Mouse (Mus musculus): ENCODE data around the gene Hoxc5. TPM values are rescaled to one million over a fixed set of nuclear protein-coding genes. Genes with fewer than 3 reads are reported as not detected.

The Hoxc5 gene
- polyA plus RNA-seq, 1 experiment from 2014 or later: not detected

- Histone ChIP-seq H3K9ac (ENCODE audit: low read length) (no peak overlapping the region), H3K4me3 (ENCODE audit: low read depth, low read length) (no peak overlapping the region), H3K4me1 (ENCODE audit: control insufficient read depth, insufficient read depth, low read length) (no peaks in the 10 kb centered on the region), H3K36me3 (ENCODE audit: control insufficient read depth, insufficient read depth, low read length) (no peaks in the 10 kb centered on the region), H3K27ac (ENCODE audit: low read depth, low read length) (no peak overlapping the region), H3K9me3 (ENCODE audit: control insufficient read depth, low read length) (no peaks in the 10 kb centered on the region), H3K4me2 (no peak overlapping the region), H3K27me3 (ENCODE audit: control insufficient read depth, insufficient read depth, low read length) (peaks cover 99% of the 10 kb centered on the region)
- no peak for ATAC-seq (ENCODE audit: low FRiP score)
- 1% methylated on average over 27 of the region's 27 CpGs for WGBS
- DNase-seq (ENCODE audit: low spot score, missing footprints): no peak
Measured at GRCm38 (mm10) chr15:103009265-103010111, 42.2 kb downstream of the Hoxc5 start.

- Histone ChIP-seq H3K27me3 (ENCODE audit: control insufficient read depth, insufficient read depth, low read length) (peaks cover 99% of the 10 kb centered on the region), H3K27ac (ENCODE audit: low read depth, low read length) (no peak overlapping the region), H3K4me1 (ENCODE audit: control insufficient read depth, insufficient read depth, low read length) (no peaks in the 10 kb centered on the region), H3K9me3 (ENCODE audit: control insufficient read depth, low read length) (no peaks in the 10 kb centered on the region), H3K4me2 (no peak overlapping the region), H3K36me3 (ENCODE audit: control insufficient read depth, insufficient read depth, low read length) (no peaks in the 10 kb centered on the region), H3K4me3 (ENCODE audit: low read depth, low read length) (no peak overlapping the region), H3K9ac (ENCODE audit: low read length) (no peak overlapping the region)
- ATAC-seq (ENCODE audit: low FRiP score) (no peak), DNase-seq (ENCODE audit: low spot score, missing footprints) (no peak)
- WGBS: 1% methylated on average over 31 of the region's 31 CpGs
Measured at GRCm38 (mm10) chr15:103010112-103010846, 43.0 kb downstream of the Hoxc5 start.

GRCm38 (mm10) chr15:103010847-103011555 is 43.8 kb downstream of the Hoxc5 start:
- no peak overlapping the region for H3K9ac ChIP-seq (ENCODE audit: low read length)
- H3K9me3 ChIP-seq (ENCODE audit: control insufficient read depth, low read length): no peaks in the 10 kb centered on the region
- H3K4me3 ChIP-seq (ENCODE audit: low read depth, low read length): no peak overlapping the region
- peaks cover 99% of the 10 kb centered on the region for H3K27me3 ChIP-seq (ENCODE audit: control insufficient read depth, insufficient read depth, low read length)
- no peak overlapping the region for H3K4me2 ChIP-seq
- no peaks in the 10 kb centered on the region for H3K36me3 ChIP-seq (ENCODE audit: control insufficient read depth, insufficient read depth, low read length)
- under 1% methylated on average over 28 of the region's 28 CpGs for WGBS
- no peak overlapping the region for H3K27ac ChIP-seq (ENCODE audit: low read depth, low read length)
- DNase-seq (ENCODE audit: low spot score, missing footprints): no peak
- no peaks in the 10 kb centered on the region for H3K4me1 ChIP-seq (ENCODE audit: control insufficient read depth, insufficient read depth, low read length)
- no peak for ATAC-seq (ENCODE audit: low FRiP score)

- H3K27me3 ChIP-seq (ENCODE audit: control insufficient read depth, insufficient read depth, low read length): peaks cover 99% of the 10 kb centered on the region
- no peak overlapping the region for H3K9ac ChIP-seq (ENCODE audit: low read length)
- peak; percentile 95 for DNase-seq (ENCODE audit: low spot score, missing footprints)
- no peaks in the 10 kb centered on the region for H3K36me3 ChIP-seq (ENCODE audit: control insufficient read depth, insufficient read depth, low read length)
- no peaks in the 10 kb centered on the region for H3K4me1 ChIP-seq (ENCODE audit: control insufficient read depth, insufficient read depth, low read length)
- H3K4me2 ChIP-seq: no peak overlapping the region
- H3K9me3 ChIP-seq (ENCODE audit: control insufficient read depth, low read length): no peaks in the 10 kb centered on the region
- H3K4me3 ChIP-seq (ENCODE audit: low read depth, low read length): no peak overlapping the region
- WGBS: under 1% methylated on average over 26 of the region's 26 CpGs
- ATAC-seq (ENCODE audit: low FRiP score): no peak
- no peak overlapping the region for H3K27ac ChIP-seq (ENCODE audit: low read depth, low read length)
Measured at GRCm38 (mm10) chr15:103011928-103012486, 44.8 kb downstream of the Hoxc5 start.

- no peak overlapping the region for H3K27ac ChIP-seq (ENCODE audit: low read depth, low read length)
- no peaks in the 10 kb centered on the region for H3K9me3 ChIP-seq (ENCODE audit: control insufficient read depth, low read length)
- no peaks in the 10 kb centered on the region for H3K4me1 ChIP-seq (ENCODE audit: control insufficient read depth, insufficient read depth, low read length)
- peaks cover 99% of the 10 kb centered on the region for H3K27me3 ChIP-seq (ENCODE audit: control insufficient read depth, insufficient read depth, low read length)
- 2% methylated on average over 17 of the region's 17 CpGs for WGBS
- ATAC-seq (ENCODE audit: low FRiP score) (no peak), DNase-seq (ENCODE audit: low spot score, missing footprints) (peak; percentile 95)
- H3K36me3 ChIP-seq (ENCODE audit: control insufficient read depth, insufficient read depth, low read length): no peaks in the 10 kb centered on the region
- H3K4me3 ChIP-seq (ENCODE audit: low read depth, low read length): no peak overlapping the region
- no peak overlapping the region for H3K4me2 ChIP-seq
- H3K9ac ChIP-seq (ENCODE audit: low read length): no peak overlapping the region
Measured at GRCm38 (mm10) chr15:103013238-103013984, 46.2 kb downstream of the Hoxc5 start.

- Histone ChIP-seq H3K36me3 (ENCODE audit: control insufficient read depth, insufficient read depth, low read length) (no peaks in the 10 kb centered on the region), H3K9ac (ENCODE audit: low read length) (no peak overlapping the region), H3K4me3 (ENCODE audit: low read depth, low read length) (no peak overlapping the region), H3K27me3 (ENCODE audit: control insufficient read depth, insufficient read depth, low read length) (peaks cover 99% of the 10 kb centered on the region), H3K9me3 (ENCODE audit: control insufficient read depth, low read length) (no peaks in the 10 kb centered on the region), H3K4me1 (ENCODE audit: control insufficient read depth, insufficient read depth, low read length) (no peaks in the 10 kb centered on the region), H3K27ac (ENCODE audit: low read depth, low read length) (no peak overlapping the region), H3K4me2 (no peak overlapping the region)
- WGBS: 1% methylated on average over 57 of the region's 57 CpGs
- ATAC-seq (ENCODE audit: low FRiP score) (no peak), DNase-seq (ENCODE audit: low spot score, missing footprints) (peak; percentile 94)
Measured at GRCm38 (mm10) chr15:103014166-103015008, 47.1 kb downstream of the Hoxc5 start.

GRCm38 (mm10) chr15:103015009-103015399 is 47.8 kb downstream of the Hoxc5 start:
- H3K9ac ChIP-seq (ENCODE audit: low read length): no peak overlapping the region
- WGBS: under 1% methylated on average over 27 of the region's 28 CpGs
- ATAC-seq (ENCODE audit: low FRiP score) (no peak), DNase-seq (ENCODE audit: low spot score, missing footprints) (peak; percentile 95)
- no peak overlapping the region for H3K4me2 ChIP-seq
- H3K4me1 ChIP-seq (ENCODE audit: control insufficient read depth, insufficient read depth, low read length): no peaks in the 10 kb centered on the region
- H3K4me3 ChIP-seq (ENCODE audit: low read depth, low read length): no peak overlapping the region
- H3K36me3 ChIP-seq (ENCODE audit: control insufficient read depth, insufficient read depth, low read length): no peaks in the 10 kb centered on the region
- H3K9me3 ChIP-seq (ENCODE audit: control insufficient read depth, low read length): no peaks in the 10 kb centered on the region
- peaks cover 99% of the 10 kb centered on the region for H3K27me3 ChIP-seq (ENCODE audit: control insufficient read depth, insufficient read depth, low read length)
- no peak overlapping the region for H3K27ac ChIP-seq (ENCODE audit: low read depth, low read length)
